Mouse (Mus musculus) B cell, adult 2 months (primary cell): ENCODE measurements around the gene Klhl2.

Source experiments
- DNase-seq, 2 experiments: peaks; one replicate each; pipeline ENCODE4 v3.0.0; 2022

Klhl2 gene

DNA sequence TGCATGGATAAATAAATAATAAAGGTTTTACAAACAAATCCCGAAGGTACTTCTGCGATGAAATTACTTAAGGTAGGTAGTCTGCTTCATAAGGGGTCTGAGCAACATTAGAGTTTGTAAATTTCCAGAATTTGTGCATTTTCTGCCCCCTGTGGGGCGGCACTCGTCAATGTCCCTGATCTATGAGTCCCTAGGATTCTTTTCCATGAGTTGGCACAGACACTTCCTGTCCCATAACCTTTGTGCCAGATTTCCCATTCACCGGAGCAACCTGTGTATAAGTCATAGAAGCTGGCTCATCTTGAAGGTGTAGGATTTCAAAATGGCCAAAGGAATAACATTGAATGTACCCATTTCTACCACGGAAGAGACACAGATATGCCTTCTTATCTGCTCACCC is 159.5 kb downstream of the Klhl2 start:
- no peak for DNase-seq
